Mouse (Mus musculus): ENCODE results near the gene Efna5. TPM values are rescaled to one million over a fixed set of nuclear protein-coding genes. Genes with fewer than 3 reads are reported as not detected.

The Efna5 gene
- 13.9 TPM for polyA plus RNA-seq (2015; fragmentation: Illumina TruSeq; extraction: RNeasy Lipid Tissue Mini Kit (QIAGEN cat#74804); ENCODE audit: low read depth, low replicate concordance)

GRCm38 (mm10) chr17:62881176-62881790, at the start of gene Efna5:
Efna5 (minus strand) TSS chr17:62881317.

Data from brain, adult 10 weeks (tissue).